Mouse (Mus musculus) forebrain, embryonic 13.5 days (tissue): ENCODE measurements at regions not wholly inside any gene's neighbourhood (a gene's known extent, or its start where the extent isn't known, plus 50 kb on each side); places are given as distances from the start of the nearest gene placed in this dataset.

Experiments used
- ATAC-seq: fragments of 200-750 bp; cut with Nextera tagmentation; 2 replicates; pipeline ENCODE4 v1.8.0; 2017
- H3K27ac ChIP-seq: fragments of 300-500 bp; sonication (generic); 2 replicates; pipeline ENCODE4 v1.5.1; 2015; ENCODE audit warnings: inconsistent platforms, mild to moderate bottlenecking, moderate library complexity
- H3K27me3 ChIP-seq: fragments of 300-500 bp; sonication (generic); 2 replicates; pipeline ENCODE4 v1.6.1; 2015; ENCODE audit warnings: mild to moderate bottlenecking, inconsistent platforms
- H3K36me3 ChIP-seq: fragments of 300-500 bp; sonication (generic); 2 replicates; pipeline ENCODE4 v1.6.1; 2015; ENCODE audit warnings: mild to moderate bottlenecking, inconsistent platforms; ENCODE audit not compliant: poor library complexity, severe bottlenecking
- H3K4me1 ChIP-seq: fragments of 300-500 bp; sonication (generic); 2 replicates; pipeline ENCODE4 v1.6.1; 2015; ENCODE audit warnings: inconsistent platforms
- H3K4me2 ChIP-seq: fragments of 300-500 bp; sonication (generic); 2 replicates; pipeline ENCODE4 v1.6.1; 2015; ENCODE audit warnings: inconsistent platforms, mild to moderate bottlenecking, moderate library complexity
- H3K4me3 ChIP-seq: fragments of 300-500 bp; sonication (generic); 2 replicates; pipeline ENCODE4 v1.5.1; 2015; ENCODE audit warnings: mild to moderate bottlenecking, inconsistent platforms
- H3K9ac ChIP-seq: fragments of 300-500 bp; sonication (generic); 2 replicates; pipeline ENCODE4 v1.6.1; 2015; ENCODE audit warnings: mild to moderate bottlenecking, inconsistent platforms
- H3K9me3 ChIP-seq: fragments of 300-500 bp; sonication (generic); replicated peaks from 2 replicates; pipeline ENCODE4 v1.6.1; 2016; ENCODE audit warnings: inconsistent platforms
- WGBS: fragments of 180-500 bp; shearing (Covaris S2); methylation state at CpG from one replicate; pipeline ENCODE4 v1.1.7; 2015; 5-methylcytosine and 5-hydroxymethylcytosine counted together

DNA sequence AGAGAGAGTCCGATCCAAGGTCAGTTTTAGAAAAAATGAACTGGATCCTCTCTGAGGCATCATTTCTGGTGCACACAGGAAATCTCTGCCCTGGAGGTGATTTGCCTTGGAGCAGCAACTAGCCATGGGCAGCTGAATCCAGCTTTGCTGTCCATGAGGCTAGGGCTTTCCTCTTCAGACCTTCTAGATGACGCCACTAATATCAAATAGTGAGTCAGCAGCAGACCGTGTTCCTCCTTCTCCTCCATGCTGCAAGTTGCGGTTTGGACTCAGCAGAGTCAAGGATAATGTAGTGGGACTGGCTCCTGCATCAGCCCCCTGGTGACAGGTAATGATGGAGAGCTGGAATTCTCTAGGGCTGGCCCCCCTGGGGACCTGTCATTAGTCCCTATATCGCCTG is 118.8 kb upstream of the 1600014C23Rik start:
- Histone ChIP-seq H3K4me1 (peaks cover 2% of the 10 kb centered on the region; the same call in 1 of the 2 replicates), H3K9me3 (no peaks in the 10 kb centered on the region), H3K4me2 (no peak overlapping the region), H3K27me3 (0 out of 2 replicates have a peak, but pooled peaks cover 2% of the 10 kb centered on the region), H3K4me3 (no peak overlapping the region), H3K27ac (no peak overlapping the region), H3K9ac (no peak overlapping the region), H3K36me3 (no peaks in the 10 kb centered on the region)
- WGBS = 42% methylated on average over 5 of the region's 5 CpGs
- no peak for ATAC-seq

DNA sequence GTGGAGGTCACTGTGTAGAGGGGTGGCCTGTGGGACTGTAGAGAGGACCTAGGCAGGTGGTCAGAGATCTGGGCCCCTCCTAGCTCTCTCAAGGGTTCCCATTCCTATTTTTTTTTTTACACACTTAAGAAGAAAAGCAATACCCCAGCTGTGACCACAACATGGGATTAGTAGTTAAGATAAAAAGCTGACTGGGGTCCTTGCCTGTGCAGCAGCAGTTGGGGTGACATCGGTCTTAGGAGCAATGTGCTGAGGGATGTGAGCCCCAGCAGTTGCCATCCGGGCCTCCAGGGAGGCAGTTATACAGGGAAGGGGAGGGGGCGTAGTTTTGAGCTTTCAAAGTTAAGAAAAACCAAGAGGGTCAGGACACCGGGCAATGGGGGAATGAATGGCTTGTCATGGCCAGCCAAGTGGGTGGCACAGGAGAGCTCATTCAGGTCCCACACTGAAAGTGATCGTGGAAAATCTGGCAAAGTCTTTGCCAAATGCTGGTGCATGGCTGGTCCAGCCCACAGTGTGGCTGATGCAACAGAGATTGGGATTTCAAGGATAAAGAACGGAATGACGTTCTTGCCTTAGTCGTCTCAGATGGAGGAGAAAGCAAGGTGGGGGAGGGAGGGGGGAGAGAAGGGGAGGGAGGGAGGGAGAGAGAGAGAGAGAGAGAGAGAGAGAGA is 118.2 kb upstream of the 1600014C23Rik start:
- Histone ChIP-seq H3K9me3 (no peaks in the 10 kb centered on the region), H3K4me1 (peaks cover 2% of the 10 kb centered on the region; the same call in 1 of the 2 replicates), H3K27me3 (0 out of 2 replicates have a peak, but pooled peaks cover 2% of the 10 kb centered on the region), H3K27ac (no peak overlapping the region), H3K9ac (no peak overlapping the region), H3K4me2 (no peak overlapping the region), H3K36me3 (no peaks in the 10 kb centered on the region), H3K4me3 (no peak overlapping the region)
- ATAC-seq = no peak
- 43% methylated on average over 8 of the region's 8 CpGs for WGBS

DNA sequence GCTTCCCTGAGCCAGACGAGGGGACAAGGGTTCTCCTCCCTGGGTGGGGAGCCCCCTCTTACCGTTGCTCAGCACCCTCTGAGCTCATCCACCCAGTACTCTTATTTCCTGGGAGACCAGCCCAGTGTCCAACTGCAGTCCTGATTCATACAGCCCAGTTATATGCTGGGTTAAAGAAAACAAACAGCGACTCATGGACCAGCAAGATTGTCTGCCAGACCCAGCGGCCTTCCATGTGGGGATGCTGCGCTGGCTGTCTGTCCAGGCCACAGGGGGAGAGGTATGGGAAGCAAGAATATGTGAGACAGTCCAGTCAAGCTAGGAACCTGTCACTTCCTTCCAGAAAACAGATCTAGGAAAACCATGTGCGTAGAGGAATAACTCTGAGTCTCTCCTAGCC is 117.3 kb upstream of the 1600014C23Rik start:
- 84% methylated on average over 6 of the region's 6 CpGs for WGBS
- Histone ChIP-seq H3K27ac (no peak overlapping the region), H3K9me3 (peaks cover 4% of the 10 kb centered on the region; the same call in 1 of the 2 replicates), H3K4me1 (peaks cover 2% of the 10 kb centered on the region; the same call in 1 of the 2 replicates), H3K27me3 (0 out of 2 replicates have a peak, but pooled peaks cover 2% of the 10 kb centered on the region), H3K4me2 (no peak overlapping the region), H3K9ac (no peak overlapping the region), H3K36me3 (no peaks in the 10 kb centered on the region), H3K4me3 (no peak overlapping the region)
- no peak for ATAC-seq

DNA sequence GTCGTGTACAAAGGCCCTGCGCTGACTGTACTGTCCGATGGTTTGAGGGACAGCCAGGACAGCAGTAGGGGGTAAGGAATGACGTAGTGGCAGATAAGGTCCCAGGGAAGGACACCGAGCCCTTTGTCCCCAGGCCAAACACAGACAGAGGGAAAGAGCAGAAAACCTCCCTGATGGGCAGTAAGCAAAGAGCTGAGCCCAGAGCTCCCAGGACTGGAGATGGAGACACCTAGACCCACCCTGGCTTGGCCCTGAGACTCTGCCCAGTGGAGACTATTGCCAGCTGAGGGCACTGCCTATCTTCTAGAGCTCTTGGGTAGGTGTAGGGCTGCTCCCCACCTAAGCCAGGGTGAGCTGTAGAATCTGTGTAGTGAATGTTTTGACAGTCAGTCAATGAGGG is 116.5 kb upstream of the 1600014C23Rik start:
- no peak overlapping the region for H3K4me2 ChIP-seq
- peaks cover 2% of the 10 kb centered on the region; the same call in 1 of the 2 replicates for H3K4me1 ChIP-seq
- 0 out of 2 replicates have a peak, but pooled peaks cover 2% of the 10 kb centered on the region for H3K27me3 ChIP-seq
- H3K36me3 ChIP-seq = no peaks in the 10 kb centered on the region
- no peak overlapping the region for H3K27ac ChIP-seq
- peaks cover 6% of the 10 kb centered on the region; the same call in 1 of the 2 replicates for H3K9me3 ChIP-seq
- no peak for ATAC-seq
- H3K9ac ChIP-seq = no peak overlapping the region
- no peak overlapping the region for H3K4me3 ChIP-seq
- 82% methylated on average over 5 of the region's 5 CpGs for WGBS

DNA sequence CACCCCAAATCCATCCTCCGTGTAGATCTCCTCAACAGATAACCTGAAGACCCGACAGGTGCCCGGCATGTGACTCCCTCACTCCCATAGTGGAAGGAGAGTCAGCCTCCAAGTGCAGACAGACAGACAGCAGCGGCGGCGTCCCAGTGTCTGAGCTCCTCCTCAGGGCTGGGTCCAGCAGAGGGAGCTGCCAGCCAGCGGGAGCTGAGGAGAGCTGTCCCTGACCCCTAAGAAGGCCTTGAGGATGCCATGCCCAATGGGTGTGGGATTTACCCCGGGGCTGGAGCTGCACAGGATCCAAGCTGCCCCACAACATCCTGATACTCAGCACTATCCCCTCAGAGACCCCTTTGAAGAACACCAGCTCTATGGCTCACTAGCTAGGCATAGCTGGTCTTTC is 115.0 kb upstream of the 1600014C23Rik start:
- WGBS = 30% methylated on average over 8 of the region's 8 CpGs
- no peak for ATAC-seq

DNA sequence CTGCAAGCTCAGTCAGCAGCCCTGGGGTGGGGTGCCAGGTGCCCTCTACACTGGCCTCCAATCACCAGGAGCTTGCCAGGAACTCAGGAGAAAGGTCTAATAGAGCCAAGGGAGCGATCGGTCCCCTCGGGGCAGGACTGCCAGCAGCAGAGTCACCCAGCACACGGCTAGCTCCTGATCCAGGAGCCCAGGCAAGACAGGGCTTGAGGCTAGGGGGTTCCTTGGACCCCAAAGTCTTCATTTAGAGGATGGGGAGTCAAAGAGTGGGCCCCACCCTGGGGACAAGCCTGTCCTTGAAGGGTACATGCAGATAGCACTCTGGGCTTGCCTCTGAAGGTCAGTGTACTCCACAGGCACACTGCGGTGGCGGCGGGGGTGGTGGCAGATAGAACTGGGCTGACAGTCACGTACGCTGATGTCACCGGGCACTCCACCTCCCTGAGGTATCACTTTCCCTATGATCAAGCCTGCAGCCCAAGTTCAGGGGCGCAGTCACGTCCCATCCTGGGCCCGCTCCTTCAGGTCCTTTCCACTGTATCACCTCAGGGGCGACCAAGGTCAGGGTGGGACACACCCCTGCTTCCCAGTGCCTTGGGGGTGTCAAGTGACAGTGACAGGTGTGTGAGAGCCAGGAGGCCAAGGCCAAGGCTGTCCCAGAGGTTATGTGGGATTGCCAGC is 114.2 kb upstream of the 1600014C23Rik start:
- H3K4me1 ChIP-seq = peaks cover 2% of the 10 kb centered on the region; the same call in 1 of the 2 replicates
- H3K4me3 ChIP-seq = no peak overlapping the region
- H3K9ac ChIP-seq = no peak overlapping the region
- H3K27ac ChIP-seq = no peak overlapping the region
- no peak overlapping the region for H3K4me2 ChIP-seq
- WGBS = 93% methylated on average over 14 of the region's 14 CpGs
- 0 out of 2 replicates have a peak, but pooled peaks cover 2% of the 10 kb centered on the region for H3K27me3 ChIP-seq
- peaks cover 6% of the 10 kb centered on the region; the same call in 1 of the 2 replicates for H3K9me3 ChIP-seq
- no peak for ATAC-seq
- H3K36me3 ChIP-seq = no peaks in the 10 kb centered on the region

More for the DNA sequence above, 115.0 kb upstream of the 1600014C23Rik start:
- no peak overlapping the region for H3K4me3 ChIP-seq
- H3K36me3 ChIP-seq = no peaks in the 10 kb centered on the region
- H3K9ac ChIP-seq = no peak overlapping the region
- H3K4me2 ChIP-seq = no peak overlapping the region
- H3K27me3 ChIP-seq = 0 out of 2 replicates have a peak, but pooled peaks cover 2% of the 10 kb centered on the region
- H3K27ac ChIP-seq = no peak overlapping the region
- peaks cover 6% of the 10 kb centered on the region; the same call in 1 of the 2 replicates for H3K9me3 ChIP-seq
- H3K4me1 ChIP-seq = peaks cover 2% of the 10 kb centered on the region; the same call in 1 of the 2 replicates

DNA sequence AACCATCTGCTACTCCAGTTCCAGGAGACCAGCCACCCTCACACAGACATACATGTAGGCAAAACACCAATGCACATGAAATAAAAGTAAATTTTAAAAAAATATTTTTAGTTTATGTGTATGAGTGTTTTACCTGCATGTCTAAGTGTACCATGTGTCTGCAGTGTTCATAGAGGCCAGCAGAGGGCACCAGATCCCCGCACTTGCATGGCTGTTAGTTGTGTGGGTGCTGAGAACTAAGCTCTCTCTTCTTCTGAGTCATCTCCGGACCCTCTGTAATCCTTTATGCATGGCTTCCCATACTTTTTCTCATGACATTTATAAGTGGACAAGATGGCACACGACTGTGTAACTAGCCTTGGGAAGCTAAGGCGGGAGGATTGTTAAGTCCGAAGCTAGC is 112.2 kb upstream of the 1600014C23Rik start:
- Histone ChIP-seq H3K4me1 (no peaks in the 10 kb centered on the region), H3K27me3 (no peaks in the 10 kb centered on the region), H3K4me2 (no peak overlapping the region), H3K9me3 (peaks cover 6% of the 10 kb centered on the region; the same call in 1 of the 2 replicates), H3K36me3 (no peaks in the 10 kb centered on the region), H3K4me3 (no peak overlapping the region), H3K9ac (no peak overlapping the region), H3K27ac (no peak overlapping the region)
- WGBS = 88% methylated on average over 5 of the region's 5 CpGs
- no peak for ATAC-seq

DNA sequence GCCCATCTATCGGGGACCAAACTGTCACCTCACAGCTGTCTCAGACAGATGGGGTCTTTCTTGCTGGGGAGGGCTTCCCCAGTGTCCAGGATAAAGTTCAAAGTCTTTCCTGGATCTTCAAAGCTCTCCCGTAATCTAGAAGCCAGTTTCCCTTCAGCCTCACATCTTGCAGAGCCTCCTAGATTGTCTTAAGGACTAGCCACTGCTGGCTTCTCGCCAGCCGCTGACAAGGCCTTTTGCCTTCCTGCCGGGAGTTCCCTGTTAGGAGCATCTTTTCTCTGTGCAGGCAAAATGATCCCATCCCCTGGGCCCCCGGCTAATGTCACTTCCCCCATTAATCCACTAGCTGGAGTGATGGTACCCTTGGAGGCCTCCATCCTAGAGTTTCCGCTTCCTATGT is 103.1 kb upstream of the 1600014C23Rik start:
- 59% methylated on average over 7 of the region's 7 CpGs for WGBS
- Histone ChIP-seq H3K4me1 (peaks cover 12% of the 10 kb centered on the region; the same call in 1 of the 2 replicates), H3K4me3 (no peak overlapping the region), H3K9ac (no peak overlapping the region), H3K9me3 (no peaks in the 10 kb centered on the region; the same call in 1 of the 2 replicates), H3K36me3 (no peaks in the 10 kb centered on the region), H3K4me2 (no peak overlapping the region), H3K27ac (no peak overlapping the region), H3K27me3 (no peaks in the 10 kb centered on the region)
- ATAC-seq = no peak

DNA sequence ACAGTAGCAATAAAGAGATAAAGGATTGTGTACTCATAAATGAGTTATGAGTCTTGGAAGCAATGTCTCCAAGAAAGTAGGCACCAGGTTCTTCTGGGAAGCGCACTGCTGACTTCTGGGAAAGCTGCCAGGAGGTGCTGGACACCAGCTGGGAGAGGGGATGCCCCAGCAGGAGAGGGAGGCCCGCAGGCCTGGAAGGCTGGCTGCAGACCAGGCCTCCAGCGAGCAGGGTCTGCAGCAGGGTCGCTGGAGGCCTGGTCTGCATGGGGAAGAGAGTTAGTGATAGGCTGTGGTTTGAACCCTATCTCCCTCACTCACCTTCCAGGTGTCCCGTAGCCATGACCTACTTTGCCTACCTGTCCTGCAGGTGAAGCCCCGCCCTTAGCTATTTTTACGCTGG is 102.6 kb upstream of the 1600014C23Rik start:
- Histone ChIP-seq H3K9ac (no peak overlapping the region), H3K4me3 (no peak overlapping the region), H3K27me3 (no peaks in the 10 kb centered on the region), H3K4me1 (peaks cover 12% of the 10 kb centered on the region; the same call in 1 of the 2 replicates), H3K36me3 (no peaks in the 10 kb centered on the region), H3K4me2 (no peak overlapping the region), H3K9me3 (no peaks in the 10 kb centered on the region; the same call in 1 of the 2 replicates), H3K27ac (no peak overlapping the region)
- no peak for ATAC-seq
- 70% methylated on average over 7 of the region's 7 CpGs for WGBS

DNA sequence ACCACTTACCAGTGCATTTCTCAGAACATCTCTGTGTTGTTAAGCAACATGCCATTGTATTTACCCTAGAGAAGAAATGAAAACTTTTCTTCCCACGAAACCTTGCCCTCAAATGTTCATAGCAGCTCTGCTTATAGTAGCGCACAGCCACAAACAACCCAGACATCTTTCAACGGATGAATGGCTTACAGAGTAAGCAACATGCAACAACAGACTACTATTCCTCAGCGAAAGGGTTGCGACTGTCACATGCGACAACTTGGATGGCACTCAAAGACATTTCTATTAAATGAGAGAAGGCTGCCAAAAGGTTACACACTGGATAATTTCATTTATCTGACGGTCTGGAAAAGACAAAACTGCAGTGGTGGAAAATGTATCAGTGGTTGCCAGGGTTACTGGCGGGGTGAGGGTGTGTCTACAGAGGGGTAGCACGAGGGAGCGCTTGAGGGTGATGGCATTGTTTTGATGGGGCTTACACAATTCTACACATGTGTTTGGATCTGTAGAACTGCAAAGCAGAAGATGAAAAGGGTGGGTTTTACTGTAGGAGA is 101.0 kb upstream of the 1600014C23Rik start:
- 61% methylated on average over 10 of the region's 10 CpGs for WGBS
- Histone ChIP-seq H3K4me1 (peaks cover 12% of the 10 kb centered on the region; the same call in 1 of the 2 replicates), H3K9ac (no peak overlapping the region), H3K27ac (no peak overlapping the region), H3K9me3 (peaks cover 7% of the 10 kb centered on the region), H3K4me3 (no peak overlapping the region), H3K4me2 (no peak overlapping the region), H3K27me3 (no peaks in the 10 kb centered on the region), H3K36me3 (no peaks in the 10 kb centered on the region)
- no peak for ATAC-seq

DNA sequence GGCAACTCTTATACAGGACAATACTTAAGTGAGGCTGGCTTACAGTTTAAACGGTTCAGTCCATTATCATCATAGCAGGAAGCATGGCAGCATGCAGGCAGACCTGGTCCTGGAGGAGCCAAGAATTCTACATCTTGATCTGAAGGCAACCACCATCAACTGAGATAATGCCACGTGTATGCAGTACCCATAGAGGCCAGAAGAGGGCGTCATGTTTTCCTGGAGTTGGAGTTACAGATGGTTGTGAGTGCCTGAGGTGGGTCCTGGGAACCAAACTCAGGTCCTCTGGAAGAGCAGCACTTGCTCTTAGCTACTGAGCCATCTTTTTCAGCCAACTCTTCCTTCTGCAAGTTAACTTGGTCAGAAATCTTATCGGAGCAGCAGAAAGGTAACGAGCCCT is 96.7 kb upstream of the 1600014C23Rik start:
- Histone ChIP-seq H3K4me2 (no peak overlapping the region), H3K4me3 (no peak overlapping the region), H3K4me1 (peaks cover 10% of the 10 kb centered on the region), H3K27me3 (no peaks in the 10 kb centered on the region), H3K36me3 (no peaks in the 10 kb centered on the region), H3K9ac (no peak overlapping the region), H3K27ac (no peak overlapping the region), H3K9me3 (peaks cover 7% of the 10 kb centered on the region; the same call in 1 of the 2 replicates)
- WGBS = 82% methylated on average over 5 of the region's 5 CpGs
- no peak for ATAC-seq

DNA sequence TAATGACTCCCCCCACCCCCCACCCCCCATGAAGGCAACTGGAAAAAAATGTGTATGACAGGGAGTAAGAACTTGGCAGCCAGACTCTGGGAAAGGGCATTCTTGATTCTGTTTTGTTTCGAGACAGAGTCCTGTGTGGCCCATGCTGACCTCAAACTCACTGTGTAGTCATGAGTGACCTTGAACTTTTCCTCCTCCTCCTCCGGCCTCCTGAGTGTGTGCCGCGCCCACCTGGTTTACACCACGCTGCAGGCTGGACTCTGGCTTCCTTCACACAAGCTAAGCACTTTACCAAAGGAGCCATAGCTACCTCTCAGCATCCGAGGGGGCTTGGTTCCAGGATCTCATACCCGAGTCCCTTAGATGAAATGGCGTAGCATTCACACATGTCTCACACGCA is 95.9 kb upstream of the 1600014C23Rik start:
- 94% methylated on average over 9 of the region's 9 CpGs for WGBS
- no peaks in the 10 kb centered on the region for H3K27me3 ChIP-seq
- H3K4me1 ChIP-seq = peaks cover 14% of the 10 kb centered on the region

More for the DNA sequence above, 95.9 kb upstream of the 1600014C23Rik start:
- H3K4me3 ChIP-seq = no peak overlapping the region
- H3K4me2 ChIP-seq = no peak overlapping the region
- peaks cover 7% of the 10 kb centered on the region; the same call in 1 of the 2 replicates for H3K9me3 ChIP-seq
- H3K36me3 ChIP-seq = no peaks in the 10 kb centered on the region
- no peak for ATAC-seq
- H3K9ac ChIP-seq = no peak overlapping the region
- H3K27ac ChIP-seq = no peak overlapping the region
